Mouse (Mus musculus): ENCODE results near the gene Ccno.
"Not testable (repeated sequence)": the region's sequence is repeated elsewhere in the genome, so short reads cannot be mapped to it uniquely, and the experiment has no call there.

The Ccno gene

DNA sequence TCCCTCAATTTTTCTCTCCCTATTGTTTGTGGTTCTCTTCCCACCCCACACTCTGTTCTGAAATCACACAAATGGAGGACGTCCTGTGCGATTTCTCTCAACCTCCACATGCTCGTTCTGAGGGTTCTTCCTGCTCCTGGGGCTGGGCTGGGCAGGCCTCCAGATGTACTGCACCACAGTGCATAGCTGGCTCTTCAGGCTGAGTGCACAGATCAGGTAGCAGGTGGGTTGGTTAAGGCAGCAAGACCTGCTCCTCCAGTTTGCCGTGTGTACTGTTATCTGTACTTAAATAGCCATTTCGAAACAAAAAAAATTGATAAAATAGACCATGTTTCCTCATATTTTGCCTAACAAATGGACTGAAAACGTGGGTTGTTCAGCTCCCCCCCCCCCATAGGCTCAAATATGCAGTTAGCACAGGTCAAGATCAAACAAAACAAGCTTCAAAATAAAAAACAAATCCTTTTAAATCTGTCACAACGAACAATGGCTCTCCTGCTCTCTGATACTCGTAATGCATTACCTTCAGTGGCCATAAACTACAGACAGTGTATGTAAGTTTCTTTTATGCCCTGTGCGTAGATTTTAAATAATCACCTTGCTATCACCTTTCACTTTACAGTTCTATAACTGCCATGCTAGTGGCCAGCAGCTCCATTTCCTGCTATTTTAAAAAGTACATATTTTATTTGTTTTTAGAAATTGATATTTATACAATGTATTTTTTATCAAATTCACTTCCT is 13.1 kb downstream of the Ccno start:
- no peak for DNase-seq

DNA sequence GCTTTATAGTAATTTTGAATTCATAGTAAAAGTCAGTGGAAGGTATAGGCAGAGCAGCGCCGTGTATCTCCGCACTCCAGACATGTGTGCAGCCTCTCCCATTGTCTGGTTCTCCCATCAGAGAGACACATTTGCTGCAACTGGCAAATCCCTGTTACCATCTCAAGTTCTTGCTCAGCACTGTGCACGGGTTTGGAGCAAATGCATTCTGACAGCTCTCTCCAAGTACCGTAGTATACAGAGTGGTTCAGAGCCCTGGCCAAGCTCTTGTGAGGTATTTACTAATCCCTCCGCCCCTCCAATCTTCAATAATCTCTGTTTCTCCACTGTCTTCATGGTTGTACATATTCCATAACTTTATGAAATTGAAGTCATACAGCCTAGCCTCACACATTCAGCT is 25.1 kb downstream of the Ccno start:
- no peak for DNase-seq

- DNase-seq: not testable (repeated sequence)
Measured at GRCm38 (mm10) chr13:113013174-113013953, 25.8 kb downstream of the Ccno start.

GRCm38 (mm10) chr13:113021521-113021920 is 33.9 kb downstream of the Ccno start:
- DNase-seq: no peak

DNA sequence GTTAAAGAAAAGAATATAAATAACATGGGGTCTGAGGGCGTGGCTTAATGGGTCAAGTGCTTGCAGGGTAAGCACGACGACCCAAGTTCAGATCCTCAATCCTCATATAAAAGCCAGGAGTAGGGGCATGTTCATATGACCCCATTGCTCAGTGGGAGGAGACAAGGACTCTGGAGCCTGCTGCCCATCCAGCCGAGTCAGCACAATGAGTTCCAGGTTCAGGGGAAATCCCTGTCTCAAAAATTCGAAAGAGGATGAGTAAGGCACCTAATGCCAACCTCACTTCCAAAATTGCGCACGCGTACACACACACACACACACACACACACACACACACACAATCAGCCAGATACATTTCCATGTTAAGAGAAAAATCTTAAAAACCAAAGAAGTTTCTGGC is 34.9 kb downstream of the Ccno start:
- no peak for DNase-seq

- DNase-seq: no peak
Measured at GRCm38 (mm10) chr13:113023274-113024143, 35.9 kb downstream of the Ccno start.

DNA sequence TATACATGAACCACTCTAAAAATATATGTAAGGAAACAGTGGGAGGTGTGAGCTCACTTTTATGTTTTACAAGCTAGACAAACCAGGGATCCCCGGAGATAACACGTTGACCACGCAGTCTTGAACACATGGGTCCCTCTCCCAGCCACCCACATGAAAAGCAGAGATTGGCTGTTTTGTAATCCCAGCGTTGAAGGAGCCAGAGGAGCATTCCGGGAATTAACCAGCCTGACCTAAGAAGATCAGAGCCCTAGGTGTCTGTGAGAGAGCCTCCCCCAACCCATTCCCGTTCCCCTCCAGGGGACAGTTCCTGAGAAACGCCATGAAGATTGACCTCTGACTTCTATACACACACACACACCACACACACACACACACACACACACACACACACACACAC is 43.7 kb downstream of the Ccno start:
- DNase-seq: no peak

DNA sequence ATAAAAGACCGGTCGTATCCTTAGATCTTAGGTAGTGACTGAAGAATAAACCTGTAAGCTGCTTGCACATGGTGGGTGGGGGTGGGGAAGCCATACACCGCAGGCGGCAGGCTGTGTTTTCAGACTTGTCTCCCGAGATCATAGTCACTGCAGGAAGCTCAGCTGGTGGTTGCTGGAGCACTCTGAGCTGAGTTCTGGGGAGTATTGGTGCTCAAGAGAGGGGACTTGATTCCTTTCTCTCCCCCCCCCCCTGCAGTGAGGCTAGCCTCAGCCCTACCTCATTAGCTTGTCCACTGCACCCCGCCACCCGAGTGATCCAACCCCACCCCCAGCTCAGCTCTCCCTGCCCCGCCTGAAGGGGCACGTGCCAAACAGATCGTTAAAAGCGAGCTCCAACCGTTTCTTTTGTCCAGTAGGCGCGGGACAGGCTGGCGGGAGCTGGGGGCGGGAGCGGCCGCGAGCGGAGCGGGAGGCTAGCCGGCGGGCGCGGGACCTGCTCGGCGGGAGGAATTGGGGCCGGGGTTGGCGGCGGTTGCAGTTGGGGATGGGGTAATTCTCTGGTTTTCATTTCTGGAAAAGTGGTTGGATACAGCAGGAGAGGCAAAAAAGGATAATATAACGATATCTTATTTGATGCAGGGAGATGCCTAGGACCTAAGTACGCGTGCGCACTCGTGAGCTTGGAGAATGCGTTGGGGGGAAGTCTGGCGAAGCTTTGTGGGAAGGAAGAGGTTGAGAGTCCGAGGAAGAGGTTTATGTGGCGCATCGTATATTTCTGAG is 44.4 kb downstream of the Ccno start:
- DNase-seq: no peak

- no peak for DNase-seq
Measured at GRCm38 (mm10) chr13:113032831-113033230, 45.2 kb downstream of the Ccno start.

GRCm38 (mm10) chr13:113034271-113034886 is 46.8 kb downstream of the Ccno start:
- DNase-seq: peak; percentile 48

GRCm38 (mm10) chr13:113034950-113035421 is 47.4 kb downstream of the Ccno start, which contains the start of gene Cdc20b:
Gene Cdc20b, plus strand, starts transcription at chr13:113035111.
- peak; percentile 31 for DNase-seq

DNA sequence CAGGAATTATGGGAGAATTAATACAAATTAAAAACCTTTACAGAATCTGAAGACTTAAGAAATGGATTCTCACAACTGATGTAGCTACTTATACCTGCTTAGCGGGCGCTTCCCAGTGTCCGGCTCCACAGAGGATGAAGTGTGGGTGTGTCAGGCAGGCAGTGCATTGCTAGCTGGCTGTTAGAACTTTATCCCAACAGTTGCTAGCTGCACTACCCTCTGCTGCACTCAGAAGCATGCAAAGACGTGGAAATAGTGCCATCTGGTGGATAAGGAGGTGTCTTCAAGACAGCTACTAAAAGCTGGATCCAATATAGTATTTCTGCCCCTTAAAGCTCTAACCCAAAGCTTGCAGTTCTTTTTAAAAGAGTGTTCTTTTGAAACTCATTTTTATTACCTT is 48.2 kb downstream of the Ccno start:
- DNase-seq: peak; percentile 51
